Mouse (Mus musculus) adrenal gland, postnatal 10 days (tissue): Measurements from ENCODE around the gene Ubtf. TPM values are rescaled to one million over a fixed set of nuclear protein-coding genes. Genes with fewer than 3 reads are reported as not detected.

Source experiments
- DNase-seq: peaks from one replicate; pipeline ENCODE4 v3.0.0; 2021; ENCODE audit warnings: mixed read lengths
- total RNA-seq, 2 experiments: library from RNA; stranded (reverse); gene quantifications; 2 replicates each; pipeline ENCODE4 v1.2.3; 2021

Gene Ubtf
- total RNA-seq, 2 experiments from 2014 or later: 96.3 to 100 TPM

- no peak for DNase-seq
Observed at GRCm38 (mm10) chr11:102266631-102267355, 52.7 kb downstream of the Ubtf start.

GRCm38 (mm10) chr11:102265816-102266215, 53.7 kb downstream of the Ubtf start:
- DNase-seq: no peak

GRCm38 (mm10) chr11:102263211-102263610, 56.3 kb downstream of the Ubtf start:
- DNase-seq: no peak

- DNase-seq: no peak
Observed at GRCm38 (mm10) chr11:102258521-102258920, 61.0 kb downstream of the Ubtf start.

GRCm38 (mm10) chr11:102258095-102258494, 61.4 kb downstream of the Ubtf start:
- DNase-seq: no peak

- DNase-seq: no peak
Observed at GRCm38 (mm10) chr11:102257514-102257913, 62.0 kb downstream of the Ubtf start.

Other genes with a start within 250 kb of the Ubtf start
- 10 to 100 TPM in 1 of 2 experiments, 1 to 10 TPM in 1; 8.7 to 10.3 TPM for gene Mpp2, start 231.2 kb downstream of the Ubtf start, total RNA-seq
- not detected for gene Ppy, start 218.4 kb downstream of the Ubtf start, total RNA-seq
- not detected for gene Pyy, start 211.9 kb downstream of the Ubtf start, total RNA-seq
- gene Nags, start 174.2 kb downstream of the Ubtf start, total RNA-seq: 1 to 10 TPM; 2.4 to 6.6 TPM
- 10 to 100 TPM; 13.9 to 14.8 TPM for gene Tmem101, start 163.3 kb downstream of the Ubtf start, total RNA-seq
- 10 to 100 TPM; 77.5 to 80.8 TPM for gene Lsm12, start 134.4 kb downstream of the Ubtf start, total RNA-seq
- 10 to 100 TPM; 72.3 to 74.7 TPM for gene G6pc3, start 130.1 kb downstream of the Ubtf start, total RNA-seq
- 100 to 1,000 TPM in 1 of 2 experiments, 10 to 100 TPM in 1; 84.4 to 113 TPM for gene Hdac5, start 89.6 kb downstream of the Ubtf start, total RNA-seq
- gene BC030867, start 70.9 kb downstream of the Ubtf start, total RNA-seq: 1 to 10 TPM; 1.9 to 4.5 TPM
- gene Asb16, start 51.0 kb downstream of the Ubtf start, total RNA-seq: 1 to 10 TPM; 1.1 to 2.6 TPM
- gene Tmub2, start 34.8 kb downstream of the Ubtf start, total RNA-seq: 10 to 100 TPM; 36.6 to 41.1 TPM
- gene Atxn7l3, start 23.1 kb downstream of the Ubtf start, total RNA-seq: 10 to 100 TPM; 47.2 to 51.3 TPM
- gene Slc4a1, start 46.5 kb upstream of the Ubtf start, total RNA-seq: 10 to 100 TPM; 26.6 to 64.2 TPM
- gene Rundc3a, start 73.7 kb upstream of the Ubtf start, total RNA-seq: 10 to 100 TPM; 21.2 to 34.3 TPM
- 100 to 1,000 TPM; 327 to 377 TPM for gene Slc25a39, start 88.2 kb upstream of the Ubtf start, total RNA-seq
- gene Grn, start 110.6 kb upstream of the Ubtf start, total RNA-seq: 100 to 1,000 TPM; 161 to 189 TPM
- gene Fam171a2, start 127.9 kb upstream of the Ubtf start, total RNA-seq: 10 to 100 TPM; 12.3 to 15.3 TPM
- 1 to 10 TPM; 4.3 to 5.7 TPM for gene Itga2b, start 150.4 kb upstream of the Ubtf start, total RNA-seq
- 10 to 100 TPM; 27.6 to 34.7 TPM for gene Gpatch8, start 236.7 kb upstream of the Ubtf start, total RNA-seq